Mouse (Mus musculus) midbrain, embryonic 13.5 days (tissue): ENCODE results near the gene Cxcl14. TPM values are rescaled to one million over a fixed set of nuclear protein-coding genes. Genes with fewer than 3 reads are reported as not detected.

ENCODE experiments used
- ATAC-seq: fragments of 200-750 bp; cut with Nextera tagmentation; 2 replicates; pipeline ENCODE4 v1.8.0; 2017; ENCODE audit warnings: mild to moderate bottlenecking, moderate TSS enrichment, moderate library complexity
- H3K27ac ChIP-seq: fragments of 300-500 bp; sonication (generic); 2 replicates; pipeline ENCODE4 v1.5.1; 2015; ENCODE audit warnings: inconsistent platforms, mild to moderate bottlenecking, moderate library complexity
- H3K27me3 ChIP-seq: fragments of 300-500 bp; sonication (generic); 2 replicates; pipeline ENCODE4 v1.6.1; 2015; ENCODE audit warnings: mild to moderate bottlenecking, inconsistent platforms
- H3K36me3 ChIP-seq: fragments of 300-500 bp; sonication (generic); 2 replicates; pipeline ENCODE4 v1.6.1; 2015; ENCODE audit warnings: mild to moderate bottlenecking, inconsistent platforms
- H3K4me1 ChIP-seq: fragments of 300-500 bp; sonication (generic); replicated peaks from 2 replicates; pipeline ENCODE4 v1.6.1; 2015; ENCODE audit warnings: inconsistent platforms
- H3K4me2 ChIP-seq: fragments of 300-500 bp; sonication (generic); replicated peaks from 2 replicates; pipeline ENCODE4 v1.6.1; 2015; ENCODE audit warnings: moderate library complexity, mild to moderate bottlenecking, inconsistent platforms
- H3K4me3 ChIP-seq: fragments of 300-500 bp; sonication (generic); replicated peaks from 2 replicates; pipeline ENCODE4 v1.5.1; 2015; ENCODE audit warnings: mild to moderate bottlenecking, inconsistent platforms
- H3K9ac ChIP-seq: fragments of 300-500 bp; sonication (generic); replicated peaks from 2 replicates; pipeline ENCODE4 v1.6.1; 2015; ENCODE audit warnings: mild to moderate bottlenecking, inconsistent platforms
- H3K9me3 ChIP-seq: fragments of 300-500 bp; sonication (generic); 2 replicates; pipeline ENCODE4 v1.6.1; 2016; ENCODE audit warnings: mild to moderate bottlenecking, inconsistent platforms
- WGBS: fragments of 180-500 bp; shearing (Covaris S2); methylation state at CpG from one replicate; pipeline ENCODE4 v1.1.7; 2015; 5-methylcytosine and 5-hydroxymethylcytosine counted together
- polyA plus RNA-seq: library from polyadenylated mRNA; unstranded; fragments of >200 nt; fragmentation: Nextera tagmentation; extraction: Ambion mirVana; gene quantifications from 2 replicates; pipeline ENCODE4 v1.2.1, GENCODE M21; 2015

Cxcl14 gene
- polyA plus RNA-seq, 1 experiment from 2014 or later: 7.4 TPM

GRCm38 (mm10) chr13:56249593-56250341, 46.6 kb downstream of the Cxcl14 start:
- H3K4me3 ChIP-seq: no peak overlapping the region
- under 1% methylated on average over 13 of the region's 13 CpGs for WGBS
- H3K27ac ChIP-seq: no peak overlapping the region
- 0 out of 2 replicates have a peak overlapping the region, but pooled peaks have one; percentile 2 for H3K4me2 ChIP-seq
- peaks cover 94% of the 10 kb centered on the region for H3K27me3 ChIP-seq
- H3K9me3 ChIP-seq: no peaks in the 10 kb centered on the region
- ATAC-seq: peak; percentile 13; the same call in 1 of the 2 replicates
- H3K4me1 ChIP-seq: peaks cover 51% of the 10 kb centered on the region
- H3K9ac ChIP-seq: no peak overlapping the region
- H3K36me3 ChIP-seq: no peaks in the 10 kb centered on the region

DNA sequence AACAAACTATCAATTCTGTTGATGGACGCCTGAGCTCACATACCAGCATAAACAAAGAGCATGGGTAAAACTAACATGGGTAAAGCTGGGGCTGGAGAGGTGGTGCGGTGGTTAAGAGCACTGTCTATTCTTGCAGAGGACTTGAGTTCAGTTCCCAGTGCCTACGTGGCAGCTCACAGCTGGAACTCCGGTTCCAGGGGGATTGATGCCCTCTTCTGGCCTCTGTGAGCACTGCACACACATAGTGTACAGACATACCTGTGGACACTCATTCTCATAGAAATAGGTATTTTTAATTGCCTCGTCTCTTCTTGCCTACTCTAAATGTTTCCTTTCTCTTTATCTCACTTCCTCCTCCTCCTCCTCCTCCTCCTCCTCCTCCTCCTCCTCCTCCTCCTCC, 53.2 kb downstream of the Cxcl14 start:
- Histone ChIP-seq H3K9ac (no peak overlapping the region), H3K4me2 (no peak overlapping the region), H3K36me3 (no peaks in the 10 kb centered on the region), H3K4me1 (peaks cover 10% of the 10 kb centered on the region), H3K27ac (no peak overlapping the region), H3K27me3 (peaks cover 83% of the 10 kb centered on the region), H3K9me3 (0 out of 2 replicates have a peak, but pooled peaks cover 2% of the 10 kb centered on the region), H3K4me3 (no peak overlapping the region)
- 86% methylated on average over 5 of the region's 5 CpGs for WGBS
- ATAC-seq: no peak

DNA sequence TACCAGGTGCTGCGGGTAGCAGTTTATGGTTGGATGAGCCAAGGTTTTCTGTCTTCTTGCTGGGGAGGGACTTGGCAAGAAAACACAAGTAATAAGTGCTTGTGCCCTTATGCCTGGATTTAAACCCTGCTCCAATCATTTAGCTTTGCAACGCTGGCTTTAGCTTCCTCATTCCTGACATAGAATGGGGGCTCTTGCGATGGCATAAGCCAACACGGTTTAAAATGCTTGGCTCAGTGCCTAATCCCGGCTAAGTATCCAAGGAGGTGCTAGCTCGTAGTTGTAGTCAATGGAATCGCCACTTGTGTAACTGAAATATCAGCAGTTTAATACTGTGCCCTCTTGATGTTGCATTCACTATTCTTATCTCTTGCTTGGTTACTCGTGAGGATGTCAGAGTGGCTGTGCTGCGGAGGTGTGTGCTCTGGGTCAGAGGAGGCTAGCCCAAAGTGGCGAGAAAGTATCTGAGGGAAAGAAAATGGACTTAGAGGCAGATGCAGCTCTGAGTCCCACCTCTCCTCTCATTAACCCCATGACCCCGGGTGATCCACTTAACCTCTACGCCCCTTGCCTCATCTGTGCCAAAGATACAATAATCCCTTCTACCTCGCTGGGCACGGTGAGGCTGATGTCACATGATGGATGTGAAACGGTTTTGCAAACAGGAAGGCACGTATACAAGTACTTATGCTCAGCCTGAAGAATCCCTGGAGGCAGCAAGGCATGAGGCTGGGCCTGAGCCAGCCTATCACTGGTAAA, 56.2 kb downstream of the Cxcl14 start:
- Histone ChIP-seq H3K27ac (no peak overlapping the region), H3K4me1 (peaks cover 20% of the 10 kb centered on the region), H3K4me2 (no peak overlapping the region), H3K9me3 (0 out of 2 replicates have a peak, but pooled peaks cover 2% of the 10 kb centered on the region), H3K36me3 (no peaks in the 10 kb centered on the region), H3K27me3 (peaks cover 83% of the 10 kb centered on the region), H3K9ac (no peak overlapping the region), H3K4me3 (no peak overlapping the region)
- 34% methylated on average over 16 of the region's 16 CpGs for WGBS
- no peak for ATAC-seq

Other genes with a start within 250 kb of the Cxcl14 start
- gene H2afy, start 160.2 kb downstream of the Cxcl14 start, polyA plus RNA-seq: 414 and 443 TPM in 2 replicates
- 0.61 and 0.90 TPM in 2 replicates for gene Tifab, start 117.7 kb downstream of the Cxcl14 start, polyA plus RNA-seq
- 12.0 and 15.8 TPM in 2 replicates for gene Neurog1, start 44.4 kb downstream of the Cxcl14 start, polyA plus RNA-seq
- not detected in 2 replicates for gene Gm3045, start 130.0 kb upstream of the Cxcl14 start, polyA plus RNA-seq
- not detected in 2 replicates for gene Slc25a48, start 141.8 kb upstream of the Cxcl14 start, polyA plus RNA-seq
- not detected in 2 replicates for gene Il9, start 185.7 kb upstream of the Cxcl14 start, polyA plus RNA-seq
- gene Fbxl21, start 225.9 kb upstream of the Cxcl14 start, polyA plus RNA-seq: 2.5 and 2.6 TPM in 2 replicates